Mouse (Mus musculus): ENCODE data around the gene Ddc.

DNA sequence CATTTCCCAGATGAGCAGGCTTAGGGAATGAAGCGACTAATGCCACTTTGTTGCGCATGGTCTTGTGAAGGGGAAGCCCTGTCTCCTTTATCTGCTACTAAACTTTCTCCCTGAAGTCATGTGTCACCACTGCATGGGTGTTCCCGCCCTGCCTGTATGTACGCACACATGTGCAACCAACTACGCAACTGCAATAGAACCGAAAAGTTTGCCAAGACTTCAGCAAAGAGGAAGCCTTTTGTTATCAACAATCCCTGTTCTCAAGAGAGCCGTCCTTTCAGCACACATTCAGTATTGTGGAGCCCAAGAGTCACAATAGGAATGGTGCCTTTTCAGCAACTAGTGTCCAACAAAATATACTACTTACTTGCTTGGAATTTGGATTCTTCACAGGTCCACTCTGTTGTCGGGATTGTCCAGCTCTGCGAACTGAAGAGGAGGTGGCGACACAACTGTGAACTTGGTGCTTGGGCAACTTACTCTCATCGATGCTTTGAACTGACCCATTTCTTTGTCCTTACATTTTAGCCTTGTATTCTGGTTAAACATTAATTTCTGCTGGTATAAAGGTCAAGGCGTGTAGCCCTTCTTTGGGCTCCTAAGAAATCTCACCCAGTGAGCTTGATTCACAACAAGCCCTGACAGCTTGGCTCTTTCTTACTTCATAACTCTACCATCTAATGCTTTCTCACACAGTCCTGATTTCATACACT is at the start of gene Ddc:
- no peak for TF ChIP-seq EP300 (IDR thresholded peaks at IDR 0.05; ENCODE audit: low read depth)
- no peak for TF ChIP-seq CTCF (IDR thresholded peaks at IDR 0.05; ENCODE audit: low read depth)
